In the genomic region with DNA sequence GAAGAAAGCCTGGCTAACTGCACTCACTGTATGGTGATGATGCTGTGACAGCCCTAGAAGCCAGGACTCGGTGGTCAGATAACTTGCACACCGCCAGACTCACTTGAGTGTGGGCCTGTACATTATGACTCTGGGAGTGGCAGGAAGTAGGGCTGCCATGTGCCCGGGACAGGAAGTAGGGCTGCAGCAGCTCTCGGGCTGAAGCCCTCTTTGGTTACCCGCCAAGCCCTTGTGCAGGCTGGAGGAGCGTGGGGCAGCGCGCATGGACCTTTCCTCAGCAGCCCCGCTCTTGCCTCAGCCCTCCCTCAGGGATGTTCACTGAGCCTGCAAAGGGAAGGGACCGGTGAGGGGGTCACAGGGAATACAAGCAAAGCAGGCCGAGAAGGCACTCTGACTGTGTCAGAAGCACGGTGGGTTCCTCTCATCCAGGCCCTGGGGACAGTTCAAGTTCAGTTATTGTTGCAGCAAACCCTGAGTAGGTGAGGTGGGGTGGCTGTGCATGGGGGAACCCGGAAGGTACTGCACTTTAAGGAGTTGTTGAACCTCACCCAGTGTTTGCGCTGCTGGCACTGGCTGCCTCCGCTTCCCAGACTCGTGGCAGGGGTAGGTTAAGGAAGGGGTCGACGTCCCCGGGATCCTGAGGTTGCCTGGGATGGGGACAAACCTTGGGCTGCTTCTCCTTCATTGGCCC, we compare ENCODE assay signal across 9 mouse cellular contexts. TPM values are rescaled to one million over a fixed set of nuclear protein-coding genes. Genes with fewer than 3 reads are reported as not detected.
DNase-seq lines count a peak whose midpoint lies in the region; ATAC-seq lines count a peak whose summit lies in the region.
"Had no signal": no experiment of that assay in that cellular context is flagged by ENCODE, and none has a peak within 500 bp of the region (broad histone marks: within the 10 kb centered on the region; RNA-seq: fewer than 3 reads in every experiment).

No protein-coding gene starts in this region.

- H3K27me3 ChIP-seq in heart, embryonic 13.5 days (replicated peaks), result no peaks in the 10 kb centered on the region
- peaks cover 75% of the 10 kb centered on the region for H3K27me3 ChIP-seq in embryonic facial prominence, embryonic 10.5 days (replicated peaks; ENCODE audit: low read depth, poor library complexity, severe bottlenecking)
- no peaks in the 10 kb centered on the region for H3K27me3 ChIP-seq in liver, embryonic 16.5 days (ENCODE audit: control insufficient read depth, insufficient read depth, low read depth, low read length)
- H3K27me3 ChIP-seq in splenic B cell, adult 2 months (ENCODE audit: control insufficient read depth, insufficient read depth, low read length, poor library complexity, severe bottlenecking), result no peaks in the 10 kb centered on the region

- no peak for ATAC-seq in heart, embryonic 13.5 days (ENCODE audit: extremely low read depth, insufficient number of reproducible peaks, low FRiP score, low TSS enrichment)
- ATAC-seq in liver, embryonic 16.5 days (ENCODE audit: low read depth), result no peak

- H3K4me2 ChIP-seq in heart, embryonic 13.5 days, result peak overlapping the region; percentile 25
- H3K4me2 ChIP-seq in liver, embryonic 16.5 days (ENCODE audit: low read depth, low read length), result peak overlapping the region; percentile 4; the same call in 1 of the 2 replicates

- H3K4me3 ChIP-seq in heart, embryonic 13.5 days, result no peak overlapping the region
- no peak overlapping the region for H3K4me3 ChIP-seq in embryonic facial prominence, embryonic 10.5 days
- no peak overlapping the region for H3K4me3 ChIP-seq in liver, embryonic 16.5 days (ENCODE audit: low read depth, low read length)
- H3K4me3 ChIP-seq: erythroblast, embryonic 14.5 days had no signal

- WGBS in heart, embryonic 13.5 days, result 33% methylated on average over 19 of the region's 19 CpGs
- 42% methylated on average over 19 of the region's 19 CpGs for WGBS in embryonic facial prominence, embryonic 10.5 days
- 22% methylated on average over 19 of the region's 19 CpGs for WGBS in liver, embryonic 16.5 days (ENCODE audit: insufficient replicate concordance)

- H3K9ac ChIP-seq in heart, embryonic 13.5 days, result peak overlapping the region; percentile 65; the same call in 1 of the 2 replicates
- H3K9ac ChIP-seq in liver, embryonic 16.5 days (ENCODE audit: low read depth, low read length), result no peak overlapping the region

- H3K9me3 ChIP-seq in heart, embryonic 13.5 days, result no peaks in the 10 kb centered on the region
- no peaks in the 10 kb centered on the region for H3K9me3 ChIP-seq in embryonic facial prominence, embryonic 10.5 days
- H3K9me3 ChIP-seq in liver, embryonic 16.5 days (replicated peaks; ENCODE audit: control insufficient read depth, low read length), result no peaks in the 10 kb centered on the region

- DNase-seq in heart, adult 18-20 months, result no peak
- DNase-seq in embryonic facial prominence, embryonic 10.5 days (ENCODE audit: low spot score), result no peak
- peak; percentile 37 for DNase-seq in splenic B cell, adult 2 months (ENCODE audit: low read depth, low spot score)
- no peak for DNase-seq in right cerebral cortex, adult 18-20 months
- no peak for DNase-seq in layer of hippocampus, postnatal 25 days (ENCODE audit: extremely low spot score in 1 of 2, low spot score in 1 of 2)
- DNase-seq in layer of hippocampus, adult 18-20 months (ENCODE audit: low spot score in 2 of 2), result no peak

- H3K36me3 ChIP-seq in heart, embryonic 13.5 days, result peaks cover 50% of the 10 kb centered on the region
- H3K36me3 ChIP-seq in embryonic facial prominence, embryonic 10.5 days (replicated peaks), result peaks cover 61% of the 10 kb centered on the region
- H3K36me3 ChIP-seq in liver, embryonic 16.5 days (ENCODE audit: control insufficient read depth, insufficient read depth), result no peaks in the 10 kb centered on the region
- peaks cover 2% of the 10 kb centered on the region for H3K36me3 ChIP-seq in splenic B cell, adult 2 months (ENCODE audit: control insufficient read depth, insufficient read depth, low read length, poor library complexity, severe bottlenecking)

- peaks cover 56% of the 10 kb centered on the region for H3K4me1 ChIP-seq in heart, embryonic 13.5 days
- peaks cover 57% of the 10 kb centered on the region for H3K4me1 ChIP-seq in embryonic facial prominence, embryonic 10.5 days
- H3K4me1 ChIP-seq in liver, embryonic 16.5 days (ENCODE audit: control insufficient read depth, low read depth, low read length), result peaks cover 39% of the 10 kb centered on the region

- H3K27ac ChIP-seq in heart, embryonic 13.5 days (replicated peaks), result 0 out of 2 replicates have a peak overlapping the region, but pooled peaks have one; percentile 20
- peak overlapping the region; percentile 76 for H3K27ac ChIP-seq in embryonic facial prominence, embryonic 10.5 days (replicated peaks)
- 0 out of 2 replicates have a peak overlapping the region, but pooled peaks have one; percentile 29 for H3K27ac ChIP-seq in liver, embryonic 16.5 days (ENCODE audit: low read length)

RNA-seq across cellular contexts. Expression of a gene that starts 14.7 kb away (rescaled TPM):
- polyA plus RNA-seq in heart, embryonic 13.5 days (2015; fragmentation: Nextera tagmentation; extraction: Ambion mirVana), result 27.7 and 31.1 TPM in 2 replicates
- total RNA-seq in heart, adult 18-20 months (2021), result 10 to 100 TPM; 19.8 to 19.9 TPM
- 50.3 and 50.8 TPM in 2 replicates for polyA plus RNA-seq in embryonic facial prominence, embryonic 10.5 days (2016; fragmentation: Nextera tagmentation; extraction: Ambion mirVana)
- 10.1 and 10.2 TPM in 2 replicates for polyA plus RNA-seq in liver, embryonic 16.5 days (2015; fragmentation: Nextera tagmentation; extraction: Ambion mirVana)
- total RNA-seq in layer of hippocampus, postnatal 25 days (2021), result 10 to 100 TPM; 58.9 to 62.1 TPM
- 10 to 100 TPM; 59.5 to 64.0 TPM for total RNA-seq in layer of hippocampus, adult 18-20 months (2021)

RNA-seq across cellular contexts. Expression of a gene that starts 14.8 kb away (rescaled TPM):
- polyA plus RNA-seq in heart, embryonic 13.5 days (2015; fragmentation: Nextera tagmentation; extraction: Ambion mirVana), result 13.2 and 15.6 TPM in 2 replicates
- 10 to 100 TPM; 10.3 to 10.4 TPM for total RNA-seq in heart, adult 18-20 months (2021)
- polyA plus RNA-seq in embryonic facial prominence, embryonic 10.5 days (2016; fragmentation: Nextera tagmentation; extraction: Ambion mirVana), result 23.3 and 23.8 TPM in 2 replicates
- 5.1 and 5.4 TPM in 2 replicates for polyA plus RNA-seq in liver, embryonic 16.5 days (2015; fragmentation: Nextera tagmentation; extraction: Ambion mirVana)
- total RNA-seq in layer of hippocampus, postnatal 25 days (2021), result 1 to 10 TPM; 8.3 to 9.4 TPM
- total RNA-seq in layer of hippocampus, adult 18-20 months (2021), result 10 to 100 TPM in 1 of 2 experiments, 1 to 10 TPM in 1; 9.5 to 11.1 TPM

Comparison
In these comparisons a context has a peak if more than half of its experiments do, and no peak if none do; other contexts are left out.
1. H3K27ac ChIP-seq: peak in every context shown above with its lines; median percentile 76 in embryonic facial prominence, embryonic 10.5 days; 29 in liver, embryonic 16.5 days; 20 in heart, embryonic 13.5 days.